Mouse (Mus musculus) left cerebral cortex, postnatal 4 days (tissue): ENCODE measurements around the gene Pla2g2d. TPM values are rescaled to one million over a fixed set of nuclear protein-coding genes. Genes with fewer than 3 reads are reported as not detected.
"Not testable (repeated sequence)": the region's sequence is repeated elsewhere in the genome, so short reads cannot be mapped to it uniquely, and the experiment has no call there.

Experiments
- DNase-seq: peaks from one replicate; pipeline ENCODE4 v3.0.0-alpha.2; 2022
- intact Hi-C: fragments of 180-260 bp; cut with DNase I; formaldehyde crosslinking; loops from one replicate; pipeline ENCODE4 v1.15.1; 2025
- total RNA-seq, 2 experiments: library from RNA; stranded (reverse); gene quantifications; 2 replicates each; pipeline ENCODE4 v1.2.3; 2021

Pla2g2d gene
- total RNA-seq, 2 experiments from 2014 or later: not detected

DNA sequence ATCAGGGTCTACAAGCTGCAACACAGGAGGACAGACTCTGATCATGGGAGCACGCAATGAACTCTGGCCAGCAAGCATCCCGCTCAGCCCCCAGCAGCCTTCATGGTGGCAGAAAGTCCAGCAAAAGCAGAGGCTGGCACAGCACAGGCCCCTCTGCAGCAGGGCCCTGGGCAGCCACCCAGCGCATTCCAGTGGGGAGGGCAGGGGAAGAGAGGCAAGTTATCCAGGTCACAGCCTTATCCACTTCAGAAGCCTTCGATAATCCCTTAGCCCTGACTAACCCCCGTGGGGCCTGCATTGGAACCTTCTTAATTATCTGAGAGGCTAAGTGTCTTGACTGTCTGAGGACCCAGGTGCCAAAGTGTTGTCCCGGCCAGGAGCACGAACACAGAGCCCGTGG, 43.6 kb downstream of the Pla2g2d start:
- intact Hi-C loops: no loop called here
- DNase-seq: peak; percentile 69

GRCm38 (mm10) chr4:138821036-138821435, 45.5 kb downstream of the Pla2g2d start:
- intact Hi-C loops: no loop called here

DNA sequence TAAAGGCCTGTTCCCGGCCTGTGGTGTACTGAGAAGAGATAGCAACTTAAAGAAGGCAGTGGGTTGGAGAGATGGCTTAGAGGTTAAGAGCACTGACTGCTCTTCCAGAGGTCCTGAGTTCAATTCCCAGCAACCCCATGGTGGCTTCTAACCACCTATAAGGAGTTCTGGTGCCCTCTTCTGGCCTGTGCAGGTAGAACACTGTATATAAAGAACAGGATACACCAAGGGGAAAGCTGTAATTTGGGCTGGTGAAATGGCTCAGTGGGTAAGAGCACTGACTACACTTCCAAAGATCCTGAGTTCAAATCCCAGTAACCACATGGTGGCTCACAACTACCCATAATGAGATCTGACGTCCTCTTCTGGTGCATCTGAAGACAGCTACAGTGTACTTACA, 48.6 kb downstream of the Pla2g2d start:
- DNase-seq, intact Hi-C loops: not testable (repeated sequence)

More at GRCm38 (mm10) chr4:138821036-138821435, 45.5 kb downstream of the Pla2g2d start:
- DNase-seq: no peak

DNA sequence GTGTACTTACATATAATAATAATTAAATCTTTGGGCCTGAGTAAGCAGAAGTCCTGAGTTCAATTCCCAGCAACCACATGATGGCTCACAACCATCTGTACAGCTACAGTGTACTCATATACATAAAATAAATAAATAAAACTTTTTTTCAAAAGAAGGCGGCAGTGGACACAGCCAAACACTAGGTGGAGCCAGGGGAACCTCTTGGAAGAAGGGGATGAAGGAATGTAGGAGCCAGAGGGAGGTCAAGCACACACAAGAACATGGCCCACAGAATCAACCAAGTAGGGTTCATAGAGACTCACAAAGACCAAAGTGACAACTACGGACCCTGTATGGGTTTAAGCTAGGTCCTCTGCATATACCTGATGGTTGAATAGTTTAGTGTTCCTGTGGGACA, 49.1 kb downstream of the Pla2g2d start:
- intact Hi-C loops: no loop called here

GRCm38 (mm10) chr4:138825751-138826567, 50.4 kb downstream of the Pla2g2d start:
- intact Hi-C loops: no loop called here
- DNase-seq: no peak

More for the DNA sequence above, 49.1 kb downstream of the Pla2g2d start:
- no peak for DNase-seq

GRCm38 (mm10) chr4:138827147-138827546, 51.6 kb downstream of the Pla2g2d start:
- no peak for DNase-seq
- intact Hi-C loops: no loop called here

Other genes with a start within 250 kb of the Pla2g2d start
- 1 to 10 TPM; 1.3 to 2.4 TPM for gene Vwa5b1, start 139.9 kb upstream of the Pla2g2d start, total RNA-seq
- under 1 TPM in 1 of 2 experiments, not detected in 1; 0.10 TPM for gene Pla2g2c, start 50.9 kb upstream of the Pla2g2d start, total RNA-seq
- 1 to 10 TPM; 1.4 to 1.7 TPM for gene Ubxn10, start 38.6 kb upstream of the Pla2g2d start, total RNA-seq
- not detected for gene Pla2g2f, start 18.1 kb upstream of the Pla2g2d start, total RNA-seq
- gene Pla2g5, start 87.7 kb downstream of the Pla2g2d start, total RNA-seq: 1 to 10 TPM; 2.4 TPM
- not detected for gene Gm13030, start 98.2 kb downstream of the Pla2g2d start, total RNA-seq
- gene Pla2g2e, start 102.2 kb downstream of the Pla2g2d start, total RNA-seq: not detected
- gene Otud3, start 138.2 kb downstream of the Pla2g2d start, total RNA-seq: 10 to 100 TPM; 12.5 to 12.8 TPM
- gene Rnf186, start 191.4 kb downstream of the Pla2g2d start, total RNA-seq: not detected
- 1 to 10 TPM in 1 of 2 experiments, under 1 TPM in 1; 0.74 to 1.4 TPM for gene Tmco4, start 197.2 kb downstream of the Pla2g2d start, total RNA-seq